Mouse (Mus musculus): ENCODE results near the gene Fcgbp.
"Not testable (repeated sequence)": the region's sequence is repeated elsewhere in the genome, so short reads cannot be mapped to it uniquely, and the experiment has no call there.

Gene Fcgbp

GRCm38 (mm10) chr7:28070531-28071298, at the start of gene Fcgbp:
TSS of gene Fcgbp (plus strand) at chr7:28071236.
- DNase-seq (ENCODE audit: inconsistent age in 2 of 2, low spot score in 1 of 2), result no peak

- no peak for DNase-seq (ENCODE audit: inconsistent age in 2 of 2, low spot score in 1 of 2)
Observed at GRCm38 (mm10) chr7:28044524-28044923, 26.5 kb upstream of the Fcgbp start.

GRCm38 (mm10) chr7:28049476-28050409, 21.3 kb upstream of the Fcgbp start, which contains the start of gene Psmc4:
TSS of gene Psmc4 (minus strand) at chr7:28050101.
- peak; percentile 99 for DNase-seq (ENCODE audit: inconsistent age in 2 of 2, low spot score in 1 of 2)

GRCm38 (mm10) chr7:28050584-28050983, 20.5 kb upstream of the Fcgbp start:
- peak in 1 of 2 experiments; percentile 22 for DNase-seq (ENCODE audit: inconsistent age in 2 of 2, low spot score in 1 of 2)

- no peak for DNase-seq (ENCODE audit: inconsistent age in 2 of 2, low spot score in 1 of 2)
Observed at GRCm38 (mm10) chr7:28053046-28053930, 17.7 kb upstream of the Fcgbp start.

GRCm38 (mm10) chr7:28059972-28060371, 11.1 kb upstream of the Fcgbp start:
- no peak for DNase-seq (ENCODE audit: inconsistent age in 2 of 2, low spot score in 1 of 2)

- DNase-seq (ENCODE audit: inconsistent age in 2 of 2, low spot score in 1 of 2), result no peak
Observed at GRCm38 (mm10) chr7:28068661-28069060, 2.4 kb upstream of the Fcgbp start.

- DNase-seq (ENCODE audit: inconsistent age in 2 of 2, low spot score in 1 of 2), result no peak
Observed at GRCm38 (mm10) chr7:28069546-28070172, 1.4 kb upstream of the Fcgbp start.

- DNase-seq (ENCODE audit: inconsistent age in 2 of 2, low spot score in 1 of 2), result no peak
Observed at GRCm38 (mm10) chr7:28084215-28084614, 13.2 kb downstream of the Fcgbp start.

- no peak for DNase-seq (ENCODE audit: inconsistent age in 2 of 2, low spot score in 1 of 2)
Observed at GRCm38 (mm10) chr7:28086236-28086635, 15.2 kb downstream of the Fcgbp start.

- DNase-seq (ENCODE audit: inconsistent age in 2 of 2, low spot score in 1 of 2), result no peak
Observed at GRCm38 (mm10) chr7:28093541-28093940, 22.5 kb downstream of the Fcgbp start.

GRCm38 (mm10) chr7:28099101-28099500, 28.1 kb downstream of the Fcgbp start:
- DNase-seq (ENCODE audit: inconsistent age in 2 of 2, low spot score in 1 of 2), result no peak

- DNase-seq (ENCODE audit: inconsistent age in 2 of 2, low spot score in 1 of 2), result peak in 1 of 2 experiments; percentile 57
Observed at GRCm38 (mm10) chr7:28100596-28101590, 29.9 kb downstream of the Fcgbp start.

GRCm38 (mm10) chr7:28102936-28103335, 31.9 kb downstream of the Fcgbp start:
- DNase-seq (ENCODE audit: inconsistent age in 2 of 2, low spot score in 1 of 2), result not testable (repeated sequence)

GRCm38 (mm10) chr7:28104670-28105069, 33.6 kb downstream of the Fcgbp start:
- DNase-seq (ENCODE audit: inconsistent age in 2 of 2, low spot score in 1 of 2), result no peak

- DNase-seq (ENCODE audit: inconsistent age in 2 of 2, low spot score in 1 of 2), result no peak
Observed at GRCm38 (mm10) chr7:28106241-28106640, 35.2 kb downstream of the Fcgbp start.

- no peak for DNase-seq (ENCODE audit: inconsistent age in 2 of 2, low spot score in 1 of 2)
Observed at GRCm38 (mm10) chr7:28114648-28115047, 43.6 kb downstream of the Fcgbp start.

- DNase-seq (ENCODE audit: inconsistent age in 2 of 2, low spot score in 1 of 2), result no peak
Observed at GRCm38 (mm10) chr7:28129166-28129565, 58.1 kb downstream of the Fcgbp start, which contains the start of gene 9530053A07Rik. TSS of gene 9530053A07Rik (plus strand) at chr7:28129466.

- peak; percentile 32 to 70 for DNase-seq (ENCODE audit: inconsistent age in 2 of 2, low spot score in 1 of 2)
Observed at GRCm38 (mm10) chr7:28137613-28138012, 66.6 kb downstream of the Fcgbp start.

All from adrenal gland, adult (tissue).